Mouse (Mus musculus) hindbrain, embryonic 14.5 days (tissue): ENCODE results near the gene Suz12. TPM values are rescaled to one million over a fixed set of nuclear protein-coding genes. Genes with fewer than 3 reads are reported as not detected.

ENCODE experiments used
- ATAC-seq: fragments of 200-750 bp; cut with Nextera tagmentation; 2 replicates; pipeline ENCODE4 v1.8.0; 2017; ENCODE audit warnings: moderate number of reproducible peaks, mild to moderate bottlenecking, moderate TSS enrichment, moderate library complexity; ENCODE audit not compliant: low FRiP score
- DNase-seq: peaks from one replicate; pipeline ENCODE4 v3.0.0-alpha.2; 2015; ENCODE audit warnings: low spot score
- H3K27ac ChIP-seq: fragments of 300-500 bp; sonication (generic); 2 replicates; pipeline ENCODE4 v1.5.1; 2014; ENCODE audit warnings: mild to moderate bottlenecking, moderate library complexity
- H3K27me3 ChIP-seq: fragments of 300-500 bp; sonication (generic); 2 replicates; pipeline ENCODE4 v1.6.1; 2014; ENCODE audit warnings: mild to moderate bottlenecking, low read length, mixed read lengths; ENCODE audit not compliant: control insufficient read depth, insufficient read depth
- H3K36me3 ChIP-seq: fragments of 300-500 bp; sonication (generic); replicated peaks from 2 replicates; pipeline ENCODE4 v1.6.1; 2014; ENCODE audit not compliant: control insufficient read depth, insufficient read depth
- H3K4me1 ChIP-seq: fragments of 300-500 bp; sonication (generic); replicated peaks from 2 replicates; pipeline ENCODE4 v1.6.1; 2014; ENCODE audit warnings: antibody characterized with exemption, low read length, mixed read lengths; ENCODE audit not compliant: control insufficient read depth, insufficient read depth
- H3K4me2 ChIP-seq: fragments of 300-500 bp; sonication (generic); replicated peaks from 2 replicates; pipeline ENCODE4 v1.6.1; 2014; ENCODE audit warnings: mild to moderate bottlenecking, moderate library complexity
- H3K4me3 ChIP-seq: fragments of 300-500 bp; sonication (generic); replicated peaks from 2 replicates; pipeline ENCODE4 v1.5.1; 2014; ENCODE audit warnings: mild to moderate bottlenecking, low read length
- H3K9ac ChIP-seq: fragments of 300-500 bp; sonication (generic); 2 replicates; pipeline ENCODE4 v1.6.1; 2014
- H3K9me3 ChIP-seq: fragments of 300-500 bp; sonication (generic); 2 replicates; pipeline ENCODE4 v1.6.1; 2016; ENCODE audit warnings: low read length; ENCODE audit not compliant: control insufficient read depth
- WGBS: fragments of 180-500 bp; shearing (Covaris S2); extraction: QIAGEN DNeasy Blood & Tissue Kit; methylation state at CpG from one replicate; pipeline ENCODE4 v1.1.7; 2014; 5-methylcytosine and 5-hydroxymethylcytosine counted together
- polyA plus RNA-seq: library from polyadenylated mRNA; unstranded; fragments of >200 nt; fragmentation: Nextera tagmentation; extraction: Ambion mirVana; gene quantifications from 2 replicates; pipeline ENCODE4 v1.2.1, GENCODE M21; 2014

The Suz12 gene
- polyA plus RNA-seq, 1 experiment from 2014 or later, result 17.2 TPM

GRCm38 (mm10) chr11:80079751-80080150 lies 86.8 kb downstream of the Suz12 start:
- Histone ChIP-seq H3K36me3 (no peaks in the 10 kb centered on the region), H3K27ac (no peak overlapping the region), H3K9ac (peak overlapping the region; percentile 87), H3K4me2 (peak overlapping the region; percentile 84), H3K4me1 (peaks cover 12% of the 10 kb centered on the region), H3K27me3 (no peaks in the 10 kb centered on the region), H3K4me3 (peak overlapping the region; percentile 90), H3K9me3 (no peaks in the 10 kb centered on the region)
- 77% methylated on average over 6 of the region's 6 CpGs for WGBS
- ATAC-seq, result no peak
- no peak for DNase-seq

DNA sequence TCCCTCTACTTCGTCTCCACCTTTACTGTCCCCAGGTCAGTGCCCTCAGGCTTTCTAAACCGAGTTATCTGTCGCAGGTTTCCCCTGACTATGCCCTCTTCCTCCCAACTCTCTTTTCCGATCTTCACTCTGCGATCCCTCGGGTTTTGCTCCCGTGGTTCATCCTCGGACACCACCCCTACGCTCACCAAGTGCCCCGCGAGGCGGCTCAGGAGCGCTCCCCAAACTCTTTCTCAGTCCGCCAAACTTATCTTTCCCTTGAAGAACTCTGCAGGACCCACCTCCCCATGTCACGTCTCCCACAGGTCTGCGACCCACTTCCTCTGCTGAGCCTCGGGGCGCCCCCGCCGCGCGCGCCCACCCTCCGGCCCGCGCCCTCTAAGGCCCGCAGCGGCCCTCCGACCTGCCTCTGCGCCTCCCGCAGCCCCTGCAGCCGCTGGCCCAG lies 87.5 kb downstream of the Suz12 start:
- WGBS, result under 1% methylated on average over 32 of the region's 32 CpGs
- Histone ChIP-seq H3K9me3 (no peaks in the 10 kb centered on the region), H3K4me3 (peak overlapping the region; percentile 90), H3K27me3 (no peaks in the 10 kb centered on the region), H3K36me3 (no peaks in the 10 kb centered on the region), H3K4me1 (peaks cover 12% of the 10 kb centered on the region), H3K27ac (peak overlapping the region; percentile 76), H3K4me2 (peak overlapping the region; percentile 84), H3K9ac (peak overlapping the region; percentile 87)
- DNase-seq (no peak), ATAC-seq (no peak)

GRCm38 (mm10) chr11:80080826-80081728 lies 88.2 kb downstream of the Suz12 start, which contains the start of gene Crlf3:
Gene Crlf3 (minus strand): TSS chr11:80080991.
- DNase-seq (peak; percentile 84), ATAC-seq (peak; percentile 92)
- H3K4me3 ChIP-seq, result peak within 1 kb of the TSS; percentile 90
- WGBS, result 8% methylated on average over 47 of the region's 55 CpGs
- peak within 1 kb of the TSS; percentile 76 for H3K27ac ChIP-seq
- H3K9me3 ChIP-seq, result no peaks in the 10 kb centered on the region
- H3K4me1 ChIP-seq, result peaks cover 12% of the 10 kb centered on the region
- peak within 1 kb of the TSS; percentile 87 for H3K9ac ChIP-seq
- H3K27me3 ChIP-seq, result no peaks in the 10 kb centered on the region
- no peaks in the 10 kb centered on the region for H3K36me3 ChIP-seq
- H3K4me2 ChIP-seq, result peak within 1 kb of the TSS; percentile 84

GRCm38 (mm10) chr11:80081786-80082319 lies 88.9 kb downstream of the Suz12 start:
- Histone ChIP-seq H3K27me3 (no peaks in the 10 kb centered on the region), H3K4me2 (no peak overlapping the region), H3K27ac (no peak overlapping the region), H3K36me3 (no peaks in the 10 kb centered on the region), H3K4me3 (no peak overlapping the region), H3K9me3 (no peaks in the 10 kb centered on the region), H3K4me1 (peaks cover 12% of the 10 kb centered on the region), H3K9ac (no peak overlapping the region)
- WGBS, result 88% methylated on average over 7 of the region's 7 CpGs
- ATAC-seq, result no peak
- DNase-seq, result no peak

Other genes starting within 250 kb of the Suz12 start
- 45.2 and 50.1 TPM in 2 replicates for gene Utp6, start 30.7 kb upstream of the Suz12 start, polyA plus RNA-seq
- gene Crlf3, start 87.9 kb downstream of the Suz12 start, polyA plus RNA-seq, result 10.7 and 12.3 TPM in 2 replicates
- gene Atad5, start 96.3 kb downstream of the Suz12 start, polyA plus RNA-seq, result 5.0 and 5.4 TPM in 2 replicates
- gene Tefm, start 149.1 kb downstream of the Suz12 start, polyA plus RNA-seq, result 19.9 and 24.3 TPM in 2 replicates
- gene Adap2, start 161.0 kb downstream of the Suz12 start, polyA plus RNA-seq, result 3.4 and 3.6 TPM in 2 replicates
- 3.4 and 3.7 TPM in 2 replicates for gene Rnf135, start 190.7 kb downstream of the Suz12 start, polyA plus RNA-seq
- gene Rhot1, start 215.9 kb downstream of the Suz12 start, polyA plus RNA-seq, result 79.0 and 90.3 TPM in 2 replicates